Mouse (Mus musculus) cerebellum, adult 2 months (tissue): ENCODE data around the gene Wnt16. TPM values are rescaled to one million over a fixed set of nuclear protein-coding genes. Genes with fewer than 3 reads are reported as not detected.

ENCODE experiments used
- DNase-seq, 2 experiments: peaks; one replicate each; pipeline ENCODE4 v3.0.0; 2021
- H3K27ac ChIP-seq: fragments of 200-500 bp; 2 replicates; pipeline ENCODE4 v1.5.1; 2012; ENCODE audit warnings: low read length, control low read depth, inconsistent platforms; ENCODE audit not compliant: insufficient read depth
- H3K27me3 ChIP-seq: fragments of 200-500 bp; 2 replicates; pipeline ENCODE4 v1.6.1; 2012; ENCODE audit warnings: inconsistent platforms, mild to moderate bottlenecking, low read length, moderate library complexity; ENCODE audit not compliant: control insufficient read depth, insufficient read depth
- H3K4me1 ChIP-seq: fragments of 200-500 bp; 2 replicates; pipeline ENCODE4 v1.6.1; 2011; ENCODE audit warnings: low read length; ENCODE audit not compliant: control insufficient read depth, insufficient read depth
- H3K4me3 ChIP-seq: fragments of 200-500 bp; replicated peaks from 2 replicates; pipeline ENCODE3; 2011; ENCODE audit warnings: mild to moderate bottlenecking, low read depth, low read length, control low read depth; ENCODE audit not compliant: insufficient read depth
- CTCF ChIP-seq: fragments of 200-500 bp; IDR thresholded peaks from 2 replicates; pipeline ENCODE4 v1.5.1; 2011; ENCODE audit warnings: low read depth, mild to moderate bottlenecking, control low read depth, low read length, moderate library complexity, borderline replicate concordance; ENCODE audit not compliant: insufficient read depth
- POLR2A ChIP-seq: fragments of 200-500 bp; IDR thresholded peaks from 2 replicates; pipeline ENCODE4 v1.6.1; 2011; ENCODE audit warnings: low read length, control low read depth, borderline replicate concordance; ENCODE audit not compliant: insufficient read depth
- WGBS: fragments of 180-500 bp; shearing (Covaris S2); methylation state at CpG from one replicate; pipeline ENCODE4 v1.1.7; 2018; 5-methylcytosine and 5-hydroxymethylcytosine counted together
- polyA plus RNA-seq: library from polyadenylated mRNA; depleted of rRNA; stranded (reverse); fragments of >200 nt; gene quantifications from 2 replicates; pipeline ENCODE4 v1.2.3, GENCODE M21; 2012; rRNA removed

The Wnt16 gene
- polyA plus RNA-seq, 1 experiment = 0.80 TPM

GRCm38 (mm10) chr6:22330169-22330960 lies 42.3 kb downstream of the Wnt16 start:
- TF ChIP-seq POLR2A = no peak
- no peak for TF ChIP-seq CTCF
- 83% methylated on average over 13 of the region's 13 CpGs for WGBS
- H3K27me3 ChIP-seq = no peaks in the 10 kb centered on the region
- H3K4me1 ChIP-seq = no peaks in the 10 kb centered on the region
- no peak overlapping the region for H3K27ac ChIP-seq
- H3K4me3 ChIP-seq = no peak overlapping the region
- no peak for DNase-seq

GRCm38 (mm10) chr6:22332548-22332947 lies 44.5 kb downstream of the Wnt16 start:
- Histone ChIP-seq H3K27ac (no peak overlapping the region), H3K27me3 (no peaks in the 10 kb centered on the region), H3K4me1 (no peaks in the 10 kb centered on the region), H3K4me3 (no peak overlapping the region)
- 98% methylated on average over 2 of the region's 2 CpGs for WGBS
- DNase-seq = no peak
- TF ChIP-seq POLR2A (no peak), CTCF (no peak)

- Histone ChIP-seq H3K27ac (no peak overlapping the region), H3K4me3 (no peak overlapping the region), H3K27me3 (no peaks in the 10 kb centered on the region), H3K4me1 (no peaks in the 10 kb centered on the region)
- TF ChIP-seq CTCF (no peak), POLR2A (no peak)
- WGBS = 97% methylated on average over 15 of the region's 15 CpGs
- DNase-seq = no peak
Observed at GRCm38 (mm10) chr6:22339763-22340542, 51.9 kb downstream of the Wnt16 start.

- WGBS = 96% methylated on average over 14 of the region's 14 CpGs
- H3K4me1 ChIP-seq = no peaks in the 10 kb centered on the region
- no peaks in the 10 kb centered on the region for H3K27me3 ChIP-seq
- no peak overlapping the region for H3K27ac ChIP-seq
- no peak for DNase-seq
- TF ChIP-seq CTCF (no peak), POLR2A (no peak)
- no peak overlapping the region for H3K4me3 ChIP-seq
Observed at GRCm38 (mm10) chr6:22340779-22341178, 52.8 kb downstream of the Wnt16 start.

- H3K27ac ChIP-seq = no peak overlapping the region
- H3K4me1 ChIP-seq = no peaks in the 10 kb centered on the region
- no peaks in the 10 kb centered on the region for H3K27me3 ChIP-seq
- WGBS = 95% methylated on average over 3 of the region's 3 CpGs
- no peak overlapping the region for H3K4me3 ChIP-seq
- TF ChIP-seq CTCF = no peak
- DNase-seq = no peak
Observed at GRCm38 (mm10) chr6:22343292-22343691, 55.3 kb downstream of the Wnt16 start.

- TF ChIP-seq CTCF (no peak), POLR2A (no peak)
- 96% methylated on average over 6 of the region's 6 CpGs for WGBS
Observed at GRCm38 (mm10) chr6:22343706-22344105, 55.7 kb downstream of the Wnt16 start.

GRCm38 (mm10) chr6:22344443-22344842 lies 56.4 kb downstream of the Wnt16 start:
- Histone ChIP-seq H3K27me3 (no peaks in the 10 kb centered on the region), H3K4me1 (no peaks in the 10 kb centered on the region), H3K27ac (no peak overlapping the region), H3K4me3 (no peak overlapping the region)
- TF ChIP-seq CTCF (no peak), POLR2A (no peak)
- WGBS = 83% methylated on average over 6 of the region's 6 CpGs
- no peak for DNase-seq

More at GRCm38 (mm10) chr6:22343706-22344105, 55.7 kb downstream of the Wnt16 start:
- Histone ChIP-seq H3K4me3 (no peak overlapping the region), H3K4me1 (no peaks in the 10 kb centered on the region), H3K27ac (no peak overlapping the region), H3K27me3 (no peaks in the 10 kb centered on the region)
- DNase-seq = no peak

GRCm38 (mm10) chr6:22347132-22347902 lies 59.3 kb downstream of the Wnt16 start:
- Histone ChIP-seq H3K4me3 (no peak overlapping the region), H3K4me1 (no peaks in the 10 kb centered on the region), H3K27me3 (no peaks in the 10 kb centered on the region), H3K27ac (no peak overlapping the region)
- TF ChIP-seq CTCF = no peak
- TF ChIP-seq POLR2A = no peak
- no peak for DNase-seq
- WGBS = 78% methylated on average over 8 of the region's 8 CpGs

Other genes starting within 250 kb of the Wnt16 start
- gene Fam3c, start 68.0 kb downstream of the Wnt16 start, polyA plus RNA-seq = 19.1 and 22.9 TPM in 2 replicates